Mouse (Mus musculus): ENCODE data around the gene Reep6. TPM values are rescaled to one million over a fixed set of nuclear protein-coding genes. Genes with fewer than 3 reads are reported as not detected.

Gene Reep6
- polyA plus RNA-seq, 1 experiment from 2014 or later = 4.3 TPM

DNA sequence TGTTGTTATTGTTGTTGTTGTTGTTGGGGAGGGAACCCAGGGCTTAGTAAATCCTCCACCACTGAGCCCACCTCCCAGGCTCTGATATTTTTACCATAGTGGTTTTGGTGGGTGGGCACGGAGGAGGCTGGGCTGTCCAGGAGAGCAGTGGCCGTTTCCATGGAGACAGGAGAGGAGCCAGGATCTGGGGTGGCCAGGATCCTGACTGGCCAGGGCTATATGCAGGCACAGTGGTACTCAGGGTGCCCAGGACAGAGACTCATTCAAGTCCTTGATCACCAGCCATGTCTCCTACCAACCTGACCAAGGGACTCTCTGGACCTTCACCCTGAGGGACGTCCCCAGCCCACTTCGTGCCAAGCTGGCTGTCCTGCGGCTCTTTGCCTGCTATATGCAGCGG is 34.0 kb downstream of the Reep6 start:
- Histone ChIP-seq H3K36me3 (no peaks in the 10 kb centered on the region), H3K27ac (replicated peaks) (no peak overlapping the region), H3K4me2 (no peak overlapping the region), H3K9ac (replicated peaks) (no peak overlapping the region), H3K27me3 (replicated peaks) (peaks cover 32% of the 10 kb centered on the region), H3K4me3 (replicated peaks) (no peak overlapping the region), H3K9me3 (replicated peaks) (no peaks in the 10 kb centered on the region), H3K4me1 (no peaks in the 10 kb centered on the region)
- WGBS = 37% methylated on average over 6 of the region's 6 CpGs
- 0 out of 2 replicates have a peak, but pooled peaks have one; percentile 45 for ATAC-seq (ENCODE audit: low FRiP score)

DNA sequence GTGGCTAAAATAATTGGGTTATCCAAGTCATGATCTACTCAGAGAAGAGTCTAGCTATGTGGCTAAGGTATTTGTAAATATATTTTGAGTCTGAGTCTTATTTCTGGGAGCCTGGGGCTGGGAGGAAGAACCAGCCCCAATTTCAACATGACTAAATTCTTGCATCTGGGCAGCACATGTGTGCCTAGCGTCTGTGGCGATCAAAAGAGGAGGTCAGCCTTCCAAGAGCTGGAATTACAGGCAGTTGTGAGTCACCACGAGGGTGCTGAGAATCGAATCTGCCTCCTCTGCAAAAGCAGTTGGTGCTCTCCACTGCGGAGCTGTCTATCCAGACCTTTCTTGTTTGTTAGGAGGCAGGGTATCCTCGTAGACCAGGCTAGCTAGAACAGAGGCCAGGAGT is 36.0 kb downstream of the Reep6 start:
- no peak overlapping the region for H3K27ac ChIP-seq (replicated peaks)
- H3K4me3 ChIP-seq (replicated peaks) = no peak overlapping the region
- no peaks in the 10 kb centered on the region for H3K4me1 ChIP-seq
- no peaks in the 10 kb centered on the region for H3K36me3 ChIP-seq
- no peaks in the 10 kb centered on the region for H3K9me3 ChIP-seq (replicated peaks)
- H3K9ac ChIP-seq (replicated peaks) = no peak overlapping the region
- peaks cover 14% of the 10 kb centered on the region; the same call in 1 of the 2 replicates for H3K27me3 ChIP-seq (replicated peaks)
- whole genome bisulfite sequencing = 72% methylated on average over 6 of the region's 6 CpGs
- H3K4me2 ChIP-seq = no peak overlapping the region
- no peak for ATAC-seq (ENCODE audit: low FRiP score)

DNA sequence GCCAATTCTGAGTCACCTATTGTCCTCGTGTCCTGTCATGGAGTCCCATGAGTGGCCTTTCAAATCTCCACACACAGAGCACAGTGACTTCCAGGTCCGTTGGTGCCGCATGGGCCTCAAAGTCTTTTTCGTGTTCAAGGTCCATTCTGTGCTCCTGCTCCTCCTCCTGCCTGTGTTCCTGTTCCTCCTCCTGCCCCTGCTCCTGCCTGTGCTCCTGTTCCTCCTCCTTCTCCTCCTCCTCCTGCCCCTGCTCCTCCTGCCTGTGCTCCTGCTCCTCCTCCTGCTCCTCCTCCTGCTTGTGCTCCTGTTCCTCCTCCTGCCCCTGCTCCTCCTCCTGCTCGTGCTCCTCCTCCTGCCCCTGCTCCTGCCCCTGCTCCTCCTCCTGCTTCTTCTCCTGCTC is 38.2 kb downstream of the Reep6 start:
- H3K27ac ChIP-seq (replicated peaks) = no peak overlapping the region
- 56% methylated on average over 5 of the region's 5 CpGs for WGBS
- H3K4me1 ChIP-seq = peaks cover 9% of the 10 kb centered on the region
- no peak overlapping the region for H3K4me3 ChIP-seq (replicated peaks)
- peaks cover 14% of the 10 kb centered on the region; the same call in 1 of the 2 replicates for H3K27me3 ChIP-seq (replicated peaks)
- no peaks in the 10 kb centered on the region for H3K36me3 ChIP-seq
- no peak for ATAC-seq (ENCODE audit: low FRiP score)
- H3K9ac ChIP-seq (replicated peaks) = no peak overlapping the region
- no peak overlapping the region for H3K4me2 ChIP-seq
- no peaks in the 10 kb centered on the region for H3K9me3 ChIP-seq (replicated peaks)

DNA sequence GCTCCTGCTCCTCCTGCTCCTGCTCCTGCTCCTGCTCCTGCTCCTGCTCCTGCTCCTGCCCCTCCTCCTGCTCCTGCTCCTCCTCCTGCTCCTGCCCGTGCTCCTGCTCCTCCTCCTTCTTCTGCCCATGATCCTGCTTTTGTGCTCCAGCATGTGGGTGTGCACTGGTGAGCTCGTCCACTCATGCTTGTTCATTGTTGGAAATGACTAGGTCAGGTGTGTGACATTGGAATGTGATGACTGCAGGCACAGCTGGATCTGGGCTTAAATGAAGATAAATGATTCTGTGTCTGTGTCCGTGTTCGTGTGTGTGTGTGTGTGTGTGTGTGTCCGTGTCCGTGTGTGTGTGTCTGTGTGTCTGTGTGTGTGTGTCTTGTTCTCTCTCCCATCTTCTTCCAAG is 38.6 kb downstream of the Reep6 start:
- Histone ChIP-seq H3K9me3 (replicated peaks) (no peaks in the 10 kb centered on the region), H3K4me3 (replicated peaks) (no peak overlapping the region), H3K27ac (replicated peaks) (no peak overlapping the region), H3K36me3 (no peaks in the 10 kb centered on the region), H3K4me2 (no peak overlapping the region), H3K4me1 (peaks cover 9% of the 10 kb centered on the region), H3K9ac (replicated peaks) (no peak overlapping the region), H3K27me3 (replicated peaks) (peaks cover 14% of the 10 kb centered on the region; the same call in 1 of the 2 replicates)
- WGBS = 87% methylated on average over 6 of the region's 6 CpGs
- ATAC-seq (ENCODE audit: low FRiP score) = no peak

DNA sequence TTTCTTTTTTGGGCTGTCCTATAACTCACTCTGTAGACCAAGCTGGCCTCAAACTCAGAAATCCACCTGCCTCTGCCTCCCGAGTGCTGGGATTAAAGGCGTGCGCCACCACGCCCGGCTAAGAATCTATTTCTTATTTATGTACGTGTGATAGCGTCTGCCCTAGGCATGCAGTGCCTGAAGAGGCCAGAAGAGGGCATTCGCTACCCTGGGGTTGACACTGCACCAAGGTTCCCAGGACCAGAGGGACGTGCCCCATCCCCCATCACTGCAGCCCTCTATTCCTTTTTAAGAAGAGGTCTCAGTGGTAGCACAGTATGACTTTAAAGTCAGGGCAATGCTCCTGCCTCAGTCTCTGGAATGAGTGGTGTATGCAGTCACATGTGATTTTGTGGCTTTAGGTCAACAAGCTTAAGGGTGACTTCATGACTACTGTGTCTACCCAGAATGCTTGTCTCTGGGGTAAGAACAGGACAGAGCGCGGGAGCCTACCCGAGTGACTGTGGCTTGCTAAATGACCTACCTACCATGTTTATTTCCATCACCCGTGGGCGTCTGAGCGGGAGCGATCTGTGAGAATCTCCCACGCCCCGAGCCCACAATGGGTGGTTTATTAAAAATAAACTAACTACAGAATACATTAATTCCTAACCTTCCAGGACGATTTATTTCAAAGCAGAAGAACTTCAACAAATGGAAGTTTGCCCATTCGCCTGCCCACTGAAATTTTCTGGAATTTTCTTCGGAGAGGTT is 40.4 kb downstream of the Reep6 start:
- Histone ChIP-seq H3K9me3 (replicated peaks) (no peaks in the 10 kb centered on the region), H3K4me2 (no peak overlapping the region), H3K36me3 (no peaks in the 10 kb centered on the region), H3K4me1 (peaks cover 9% of the 10 kb centered on the region), H3K27me3 (replicated peaks) (peaks cover 4% of the 10 kb centered on the region; the same call in 1 of the 2 replicates), H3K4me3 (replicated peaks) (no peak overlapping the region), H3K9ac (replicated peaks) (no peak overlapping the region), H3K27ac (replicated peaks) (no peak overlapping the region)
- WGBS = 79% methylated on average over 21 of the region's 21 CpGs
- ATAC-seq (ENCODE audit: low FRiP score) = no peak

DNA sequence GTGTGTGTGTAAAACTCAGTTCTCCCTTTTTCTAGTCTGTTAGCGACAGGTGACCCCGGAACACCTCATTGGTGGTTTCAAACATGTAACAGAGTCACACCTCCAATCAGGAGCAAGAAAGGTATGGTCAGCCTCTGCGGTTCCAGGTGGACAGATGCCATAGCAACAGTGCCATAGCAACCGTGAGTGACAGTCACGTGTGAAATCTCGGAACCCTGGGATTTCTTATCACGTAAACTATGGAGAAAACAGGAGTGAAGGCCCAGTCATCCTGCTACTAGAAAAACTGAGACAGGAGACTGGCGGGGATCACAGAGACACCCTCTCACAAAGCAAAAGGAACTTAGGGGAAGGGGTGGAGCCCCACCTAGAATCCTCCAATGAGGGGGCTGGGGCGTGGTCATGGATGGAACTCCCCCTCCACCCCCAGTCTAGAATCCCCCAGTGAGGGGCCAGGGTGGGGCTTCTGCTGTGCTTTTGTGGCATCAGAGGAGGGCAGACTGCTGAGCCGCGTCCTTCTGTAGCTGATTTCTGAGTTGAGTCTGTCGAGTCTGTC is 41.7 kb downstream of the Reep6 start:
- Histone ChIP-seq H3K27me3 (replicated peaks) (no peaks in the 10 kb centered on the region), H3K9me3 (replicated peaks) (no peaks in the 10 kb centered on the region), H3K4me2 (peak overlapping the region; percentile 48), H3K9ac (replicated peaks) (peak overlapping the region; percentile 23; the same call in 1 of the 2 replicates), H3K4me3 (replicated peaks) (peak overlapping the region; percentile 27), H3K4me1 (peaks cover 9% of the 10 kb centered on the region), H3K27ac (replicated peaks) (peak overlapping the region; percentile 54), H3K36me3 (no peaks in the 10 kb centered on the region)
- ATAC-seq (ENCODE audit: low FRiP score) = peak; percentile 88
- 4% methylated on average over 12 of the region's 12 CpGs for WGBS

DNA sequence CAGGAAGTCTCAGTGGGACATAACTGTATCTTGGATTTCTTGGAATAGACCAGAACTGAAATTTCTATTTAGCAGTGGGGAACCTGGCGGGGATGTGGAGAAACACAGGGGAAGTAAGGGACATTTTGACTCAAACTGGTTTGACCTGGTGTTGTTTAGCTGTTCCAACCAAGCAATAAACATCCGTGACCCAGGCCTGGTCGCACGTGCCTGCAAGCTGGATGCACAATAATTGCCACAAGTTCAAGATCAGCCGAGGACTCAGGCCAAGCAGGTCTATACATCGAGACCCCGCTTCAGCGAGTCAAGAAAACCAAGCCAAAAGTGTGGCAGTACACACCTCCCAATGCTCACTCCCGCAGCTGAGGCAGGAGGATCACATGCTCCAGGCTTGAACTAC is 42.2 kb downstream of the Reep6 start:
- Histone ChIP-seq H3K4me1 (peaks cover 9% of the 10 kb centered on the region), H3K9ac (replicated peaks) (0 out of 2 replicates have a peak overlapping the region, but pooled peaks have one; percentile 23), H3K27ac (replicated peaks) (peak overlapping the region; percentile 54)

DNA sequence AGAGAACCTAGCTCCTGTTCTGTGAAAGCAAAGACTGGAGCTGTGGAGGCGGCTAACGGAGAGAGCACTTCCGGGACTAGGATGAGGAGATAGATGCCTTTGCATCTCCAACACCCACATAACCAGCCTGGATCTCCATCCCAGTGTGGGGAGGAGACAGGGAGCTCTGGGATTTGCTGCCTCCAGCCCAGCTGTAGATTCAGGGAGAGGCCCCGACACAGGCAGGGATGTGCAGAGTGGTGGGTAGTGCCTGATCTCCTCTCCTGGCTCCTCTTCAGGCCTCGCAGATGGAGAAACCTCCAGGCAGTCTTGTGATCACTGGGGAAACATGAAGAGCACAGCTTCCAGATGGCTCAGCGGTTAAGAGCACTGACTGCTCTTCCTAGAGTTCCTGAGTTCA is 43.0 kb downstream of the Reep6 start:
- 79% methylated on average over 6 of the region's 6 CpGs for WGBS
- no peaks in the 10 kb centered on the region for H3K9me3 ChIP-seq (replicated peaks)
- H3K27me3 ChIP-seq (replicated peaks) = no peaks in the 10 kb centered on the region
- no peak overlapping the region for H3K9ac ChIP-seq (replicated peaks)
- H3K27ac ChIP-seq (replicated peaks) = no peak overlapping the region
- H3K4me2 ChIP-seq = no peak overlapping the region
- peaks cover 9% of the 10 kb centered on the region for H3K4me1 ChIP-seq
- no peaks in the 10 kb centered on the region for H3K36me3 ChIP-seq
- no peak overlapping the region for H3K4me3 ChIP-seq (replicated peaks)
- no peak for ATAC-seq (ENCODE audit: low FRiP score)

More for the DNA sequence above, 42.2 kb downstream of the Reep6 start:
- ATAC-seq (ENCODE audit: low FRiP score) = 0 out of 2 replicates have a peak, but pooled peaks have one; percentile 6
- Histone ChIP-seq H3K36me3 (no peaks in the 10 kb centered on the region), H3K4me2 (peak overlapping the region; percentile 48), H3K9me3 (replicated peaks) (no peaks in the 10 kb centered on the region), H3K27me3 (replicated peaks) (no peaks in the 10 kb centered on the region), H3K4me3 (replicated peaks) (0 out of 2 replicates have a peak overlapping the region, but pooled peaks have one; percentile 27)
- WGBS = 48% methylated on average over 9 of the region's 9 CpGs

DNA sequence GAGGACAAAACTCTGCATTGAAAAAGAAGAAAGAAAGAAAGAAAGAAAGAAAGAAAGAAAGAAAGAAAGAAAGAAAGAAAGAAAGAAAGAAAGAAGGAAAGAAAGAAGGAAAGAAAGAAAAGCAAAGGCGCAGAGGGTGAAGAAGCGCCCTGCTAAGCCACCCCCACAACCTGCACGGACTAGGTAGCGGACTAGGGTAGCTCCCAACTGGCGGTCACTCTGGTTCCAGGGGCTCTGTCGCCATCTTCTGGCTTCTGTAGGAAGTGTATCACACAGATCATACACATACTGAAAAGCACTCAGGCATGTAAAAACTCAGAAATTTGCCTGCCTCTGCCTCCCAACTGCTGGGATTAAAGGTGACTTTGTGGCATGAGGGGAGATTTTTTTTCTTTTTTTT is 44.3 kb downstream of the Reep6 start:
- peaks cover 2% of the 10 kb centered on the region for H3K36me3 ChIP-seq
- H3K9ac ChIP-seq (replicated peaks) = no peak overlapping the region
- ATAC-seq (ENCODE audit: low FRiP score) = no peak
- no peaks in the 10 kb centered on the region for H3K9me3 ChIP-seq (replicated peaks)
- H3K4me2 ChIP-seq = no peak overlapping the region
- H3K4me3 ChIP-seq (replicated peaks) = no peak overlapping the region
- no peak overlapping the region for H3K27ac ChIP-seq (replicated peaks)
- 24% methylated on average over 6 of the region's 6 CpGs for WGBS
- H3K27me3 ChIP-seq (replicated peaks) = no peaks in the 10 kb centered on the region
- peaks cover 9% of the 10 kb centered on the region for H3K4me1 ChIP-seq

DNA sequence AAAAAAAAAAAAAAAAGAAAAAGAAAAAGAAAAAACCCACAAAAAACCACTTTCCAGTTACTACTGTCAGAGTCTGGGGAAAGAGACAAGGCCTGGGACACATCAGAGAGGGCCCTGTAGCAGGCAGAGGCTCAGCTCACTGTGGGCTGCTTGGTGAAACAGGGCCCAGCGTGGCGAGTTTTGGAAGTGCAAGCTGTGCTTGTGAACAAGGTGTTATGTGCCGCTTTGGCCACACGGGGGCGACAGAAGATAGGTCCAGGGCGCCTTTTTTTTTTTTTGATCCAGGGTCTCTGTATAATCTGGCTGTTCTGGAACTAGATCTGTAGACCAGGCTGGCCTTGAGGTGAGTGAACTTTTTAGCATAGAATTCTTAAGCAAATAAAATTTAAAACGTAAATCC is 46.4 kb downstream of the Reep6 start:
- no peaks in the 10 kb centered on the region for H3K9me3 ChIP-seq (replicated peaks)
- H3K4me2 ChIP-seq = no peak overlapping the region
- peaks cover 11% of the 10 kb centered on the region for H3K4me1 ChIP-seq
- H3K27me3 ChIP-seq (replicated peaks) = no peaks in the 10 kb centered on the region
- no peak overlapping the region for H3K27ac ChIP-seq (replicated peaks)
- H3K36me3 ChIP-seq = peaks cover 21% of the 10 kb centered on the region
- H3K4me3 ChIP-seq (replicated peaks) = no peak overlapping the region
- no peak for ATAC-seq (ENCODE audit: low FRiP score)
- H3K9ac ChIP-seq (replicated peaks) = no peak overlapping the region
- WGBS = 3% methylated on average over 7 of the region's 7 CpGs

DNA sequence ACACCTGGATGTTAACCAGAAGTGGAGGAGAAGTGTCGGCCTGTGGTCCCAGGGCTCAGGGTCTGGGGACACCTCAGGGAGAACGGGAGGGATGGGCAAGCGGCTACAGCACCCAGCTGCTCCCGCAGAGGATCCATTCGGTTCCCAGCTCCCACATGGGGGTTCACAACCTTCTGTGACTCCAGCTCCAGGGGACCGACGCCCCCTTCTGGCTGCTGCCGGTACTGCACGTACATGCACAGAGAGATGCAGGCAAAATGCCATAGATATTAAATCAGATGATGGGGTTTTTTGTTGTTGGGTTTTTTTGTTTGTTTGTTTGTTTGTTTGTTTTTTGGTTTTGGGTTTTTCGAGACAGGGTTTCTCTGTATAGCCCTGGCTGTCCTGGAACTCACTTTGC is 48.0 kb downstream of the Reep6 start:
- 51% methylated on average over 10 of the region's 10 CpGs for WGBS
- peaks cover 35% of the 10 kb centered on the region for H3K36me3 ChIP-seq
- no peak overlapping the region for H3K4me3 ChIP-seq (replicated peaks)
- H3K27me3 ChIP-seq (replicated peaks) = no peaks in the 10 kb centered on the region
- H3K9me3 ChIP-seq (replicated peaks) = no peaks in the 10 kb centered on the region
- no peak overlapping the region for H3K27ac ChIP-seq (replicated peaks)
- H3K4me2 ChIP-seq = no peak overlapping the region
- no peak overlapping the region for H3K9ac ChIP-seq (replicated peaks)
- ATAC-seq (ENCODE audit: low FRiP score) = no peak
- H3K4me1 ChIP-seq = peaks cover 16% of the 10 kb centered on the region

All from neural tube, embryonic 15.5 days (tissue).